Mouse (Mus musculus): ENCODE measurements around the gene Fars2.

DNA sequence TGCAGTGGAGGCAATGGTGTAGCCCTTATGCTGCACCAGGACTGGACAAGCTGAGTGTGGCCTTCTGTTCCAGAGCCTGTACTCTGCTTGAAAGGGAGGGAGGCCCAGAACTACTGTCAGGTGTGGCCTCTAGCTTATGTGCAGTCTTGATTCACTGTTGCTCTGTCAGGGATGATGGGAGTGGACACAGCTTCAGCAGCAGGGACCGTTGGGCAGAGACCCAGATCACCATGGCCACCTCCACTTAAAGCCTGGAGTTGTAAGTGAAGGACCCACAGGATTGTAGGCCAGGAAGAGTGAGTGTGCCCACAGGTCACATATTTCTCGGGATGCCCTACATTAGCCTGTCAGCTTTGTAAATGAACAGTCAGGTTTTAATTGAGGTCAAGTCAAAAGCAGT is 283.8 kb downstream of the Fars2 start:
- TF ChIP-seq CTCF (IDR thresholded peaks at IDR 0.05; ENCODE audit: extremely low read depth, insufficient read length, insufficient replicate concordance, low read depth, low read length) (no peak), POLR2A (IDR thresholded peaks at IDR 0.05; ENCODE audit: low read depth, low read length) (no peak)

Data from small intestine, adult 2 months (tissue).